Mouse (Mus musculus) C2C12 (cell line): ENCODE data around the gene Insrr.

Source experiments
- CTCF ChIP-seq: IDR thresholded peaks from one replicate; pipeline ENCODE4 v1.5.1; 2011; ENCODE audit not compliant: control insufficient read depth, insufficient read depth, insufficient read length
- MAX ChIP-seq: IDR thresholded peaks from one replicate; pipeline ENCODE4 v1.6.1; 2011; ENCODE audit warnings: mild to moderate bottlenecking, control low read depth
- MYOD1 ChIP-seq: IDR thresholded peaks from one replicate; pipeline ENCODE4 v1.6.1; 2011; ENCODE audit warnings: low read depth; ENCODE audit not compliant: control insufficient read depth, insufficient read length
- USF1 ChIP-seq: IDR thresholded peaks from one replicate; pipeline ENCODE4 v1.6.1; 2011; ENCODE audit warnings: low read depth, mild to moderate bottlenecking, control low read depth, moderate library complexity

DNA sequence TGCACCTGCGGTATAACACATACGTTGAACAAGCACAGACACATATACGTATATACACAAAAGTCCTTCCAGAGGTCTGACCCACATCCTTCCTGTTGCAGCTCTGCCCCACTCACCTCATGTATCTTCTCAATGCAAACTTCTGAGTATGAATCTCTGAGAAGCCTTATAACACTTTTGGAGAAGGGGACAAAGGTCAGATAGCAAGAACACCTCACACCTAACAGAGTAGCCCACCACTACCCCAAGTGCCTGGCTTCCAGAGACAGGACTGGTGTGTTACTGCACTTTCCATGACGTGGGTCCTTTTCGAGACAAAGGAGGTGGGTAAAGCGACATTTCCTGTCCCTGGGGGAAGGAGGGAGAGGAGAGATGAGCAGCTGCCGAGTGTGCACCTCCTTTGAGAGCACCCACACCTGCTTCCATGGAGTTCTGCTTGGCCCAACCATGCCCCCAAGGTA, 49.9 kb downstream of the Insrr start, which contains the start of gene Sh2d2a:
- TF ChIP-seq USF1 (no peak), CTCF (no peak), MYOD1 (no peak), MAX (no peak)
